Mouse (Mus musculus) heart, postnatal 0 days (tissue): ENCODE measurements around the gene Afg1l.

Source experiments
- CTCF ChIP-seq: IDR thresholded peaks from 2 replicates; pipeline ENCODE4 v1.5.1; 2016; ENCODE audit warnings: antibody characterized with exemption, control low read depth, low read depth
- EP300 ChIP-seq: IDR thresholded peaks from 2 replicates; pipeline ENCODE4 v1.6.1; 2016; ENCODE audit warnings: antibody characterized with exemption, low read depth

- no peak for TF ChIP-seq CTCF
- TF ChIP-seq EP300 = no peak
Observed at GRCm38 (mm10) chr10:42514125-42514524, 35.8 kb upstream of the Afg1l start.
